Mouse (Mus musculus): ENCODE measurements around the gene Rhof. TPM values are rescaled to one million over a fixed set of nuclear protein-coding genes. Genes with fewer than 3 reads are reported as not detected.

Rhof gene
- 5.4 and 6.4 TPM in 2 replicates for polyA plus RNA-seq (2015; fragmentation: Nextera tagmentation; extraction: Ambion mirVana)

- Histone ChIP-seq H3K4me2 (replicated peaks) (peak within 1 kb of the TSS; percentile 86), H3K9me3 (replicated peaks) (no peaks in the 10 kb centered on the region), H3K4me1 (peaks cover 71% of the 10 kb centered on the region), H3K36me3 (0 out of 2 replicates have a peak, but pooled peaks cover 7% of the 10 kb centered on the region), H3K27me3 (no peaks in the 10 kb centered on the region), H3K9ac (peak within 1 kb of the TSS; percentile 37; the same call in 1 of the 2 replicates), H3K27ac (replicated peaks) (peak within 1 kb of the TSS; percentile 100), H3K4me3 (replicated peaks) (peak within 1 kb of the TSS; percentile 49)
- WGBS = 2% methylated on average over 44 of the region's 44 CpGs
- ATAC-seq (ENCODE audit: insufficient number of reproducible peaks, low FRiP score, low TSS enrichment, low read depth) = peak; percentile 63
These were observed at the start of gene Rhof for GRCm38 (mm10) chr5:123132308-123133071. Rhof (minus strand) TSS chr5:123132692.

- no peaks in the 10 kb centered on the region for H3K27me3 ChIP-seq
- no peak overlapping the region for H3K27ac ChIP-seq (replicated peaks)
- H3K4me1 ChIP-seq = no peaks in the 10 kb centered on the region
- ATAC-seq (ENCODE audit: insufficient number of reproducible peaks, low FRiP score, low TSS enrichment, low read depth) = no peak
- no peak overlapping the region for H3K4me2 ChIP-seq (replicated peaks)
- WGBS = 83% methylated on average over 6 of the region's 6 CpGs
- H3K36me3 ChIP-seq = no peaks in the 10 kb centered on the region
- H3K9me3 ChIP-seq (replicated peaks) = no peaks in the 10 kb centered on the region
- no peak overlapping the region for H3K4me3 ChIP-seq (replicated peaks)
- no peak overlapping the region for H3K9ac ChIP-seq
These were observed 49.0 kb upstream of the Rhof start for GRCm38 (mm10) chr5:123181536-123181935.

GRCm38 (mm10) chr5:123180390-123180789, 47.9 kb upstream of the Rhof start:
- no peak for ATAC-seq (ENCODE audit: insufficient number of reproducible peaks, low FRiP score, low TSS enrichment, low read depth)
- no peaks in the 10 kb centered on the region for H3K9me3 ChIP-seq (replicated peaks)
- no peak overlapping the region for H3K4me2 ChIP-seq (replicated peaks)
- WGBS = 91% methylated on average over 15 of the region's 15 CpGs
- no peaks in the 10 kb centered on the region for H3K4me1 ChIP-seq
- H3K9ac ChIP-seq = no peak overlapping the region
- H3K4me3 ChIP-seq (replicated peaks) = no peak overlapping the region
- no peaks in the 10 kb centered on the region for H3K36me3 ChIP-seq
- no peaks in the 10 kb centered on the region for H3K27me3 ChIP-seq
- H3K27ac ChIP-seq (replicated peaks) = no peak overlapping the region

- ATAC-seq (ENCODE audit: insufficient number of reproducible peaks, low FRiP score, low TSS enrichment, low read depth) = no peak
- no peaks in the 10 kb centered on the region for H3K4me1 ChIP-seq
- H3K9ac ChIP-seq = no peak overlapping the region
- H3K36me3 ChIP-seq = no peaks in the 10 kb centered on the region
- H3K4me3 ChIP-seq (replicated peaks) = no peak overlapping the region
- H3K9me3 ChIP-seq (replicated peaks) = no peaks in the 10 kb centered on the region
- H3K4me2 ChIP-seq (replicated peaks) = no peak overlapping the region
- H3K27me3 ChIP-seq = no peaks in the 10 kb centered on the region
- H3K27ac ChIP-seq (replicated peaks) = no peak overlapping the region
- WGBS = 83% methylated on average over 5 of the region's 5 CpGs
These were observed 46.3 kb upstream of the Rhof start for GRCm38 (mm10) chr5:123178792-123179191.

- peak overlapping the region; percentile 25 for H3K4me3 ChIP-seq (replicated peaks)
- no peaks in the 10 kb centered on the region for H3K27me3 ChIP-seq
- peaks cover 24% of the 10 kb centered on the region for H3K4me1 ChIP-seq
- H3K9me3 ChIP-seq (replicated peaks) = no peaks in the 10 kb centered on the region
- H3K9ac ChIP-seq = no peak overlapping the region
- peak overlapping the region; percentile 51 for H3K4me2 ChIP-seq (replicated peaks)
- WGBS = 7% methylated on average over 22 of the region's 22 CpGs
- H3K36me3 ChIP-seq = no peaks in the 10 kb centered on the region; the same call in 1 of the 2 replicates
- H3K27ac ChIP-seq (replicated peaks) = no peak overlapping the region
- ATAC-seq (ENCODE audit: insufficient number of reproducible peaks, low FRiP score, low TSS enrichment, low read depth) = peak; percentile 73
These were observed 39.3 kb upstream of the Rhof start for GRCm38 (mm10) chr5:123171646-123172350.

- Histone ChIP-seq H3K27ac (replicated peaks) (peak overlapping the region; percentile 60), H3K36me3 (peaks cover 10% of the 10 kb centered on the region), H3K9ac (no peak overlapping the region), H3K4me3 (replicated peaks) (no peak overlapping the region), H3K4me2 (replicated peaks) (no peak overlapping the region), H3K27me3 (no peaks in the 10 kb centered on the region), H3K4me1 (peaks cover 24% of the 10 kb centered on the region), H3K9me3 (replicated peaks) (no peaks in the 10 kb centered on the region)
- ATAC-seq (ENCODE audit: insufficient number of reproducible peaks, low FRiP score, low TSS enrichment, low read depth) = no peak
- WGBS = 44% methylated on average over 9 of the region's 9 CpGs
These were observed 37.9 kb upstream of the Rhof start for GRCm38 (mm10) chr5:123170365-123170764.

- Histone ChIP-seq H3K36me3 (peaks cover 15% of the 10 kb centered on the region), H3K9me3 (replicated peaks) (no peaks in the 10 kb centered on the region), H3K27me3 (no peaks in the 10 kb centered on the region), H3K4me3 (replicated peaks) (no peak within 1 kb of the TSS), H3K4me2 (replicated peaks) (no peak within 1 kb of the TSS), H3K9ac (no peak within 1 kb of the TSS), H3K27ac (replicated peaks) (peak within 1 kb of the TSS; percentile 60), H3K4me1 (peaks cover 24% of the 10 kb centered on the region)
- WGBS = 73% methylated on average over 5 of the region's 5 CpGs
- ATAC-seq (ENCODE audit: insufficient number of reproducible peaks, low FRiP score, low TSS enrichment, low read depth) = no peak
These were observed 36.8 kb upstream of the Rhof start, which contains the start of gene Psmd9 for GRCm38 (mm10) chr5:123169284-123169683. Psmd9 (plus strand) TSS chr5:123169413.

- WGBS = 51% methylated on average over 5 of the region's 5 CpGs
These were observed 35.1 kb upstream of the Rhof start for GRCm38 (mm10) chr5:123167591-123167990.

GRCm38 (mm10) chr5:123166437-123166836, 33.9 kb upstream of the Rhof start:
- Histone ChIP-seq H3K4me1 (peaks cover 14% of the 10 kb centered on the region), H3K27ac (replicated peaks) (no peak overlapping the region), H3K9me3 (replicated peaks) (no peaks in the 10 kb centered on the region), H3K4me2 (replicated peaks) (no peak overlapping the region), H3K36me3 (peaks cover 44% of the 10 kb centered on the region), H3K9ac (no peak overlapping the region), H3K27me3 (no peaks in the 10 kb centered on the region), H3K4me3 (replicated peaks) (no peak overlapping the region)
- no peak for ATAC-seq (ENCODE audit: insufficient number of reproducible peaks, low FRiP score, low TSS enrichment, low read depth)
- WGBS = 91% methylated on average over 10 of the region's 10 CpGs

More at GRCm38 (mm10) chr5:123167591-123167990, 35.1 kb upstream of the Rhof start:
- Histone ChIP-seq H3K36me3 (peaks cover 32% of the 10 kb centered on the region), H3K9ac (no peak overlapping the region), H3K4me2 (replicated peaks) (no peak overlapping the region), H3K27me3 (no peaks in the 10 kb centered on the region), H3K4me3 (replicated peaks) (no peak overlapping the region), H3K4me1 (peaks cover 24% of the 10 kb centered on the region), H3K27ac (replicated peaks) (no peak overlapping the region), H3K9me3 (replicated peaks) (no peaks in the 10 kb centered on the region)
- no peak for ATAC-seq (ENCODE audit: insufficient number of reproducible peaks, low FRiP score, low TSS enrichment, low read depth)

GRCm38 (mm10) chr5:123162942-123163341, 30.4 kb upstream of the Rhof start:
- Histone ChIP-seq H3K9me3 (replicated peaks) (no peaks in the 10 kb centered on the region), H3K4me1 (no peaks in the 10 kb centered on the region), H3K4me3 (replicated peaks) (no peak overlapping the region), H3K36me3 (peaks cover 78% of the 10 kb centered on the region), H3K9ac (no peak overlapping the region), H3K4me2 (replicated peaks) (no peak overlapping the region), H3K27me3 (no peaks in the 10 kb centered on the region), H3K27ac (replicated peaks) (no peak overlapping the region)
- no peak for ATAC-seq (ENCODE audit: insufficient number of reproducible peaks, low FRiP score, low TSS enrichment, low read depth)
- WGBS = 80% methylated on average over 9 of the region's 9 CpGs

GRCm38 (mm10) chr5:123160341-123160740, 27.8 kb upstream of the Rhof start:
- no peak overlapping the region for H3K9ac ChIP-seq
- no peak overlapping the region for H3K4me2 ChIP-seq (replicated peaks)
- H3K9me3 ChIP-seq (replicated peaks) = no peaks in the 10 kb centered on the region
- no peak overlapping the region for H3K4me3 ChIP-seq (replicated peaks)
- peaks cover 83% of the 10 kb centered on the region for H3K36me3 ChIP-seq
- ATAC-seq (ENCODE audit: insufficient number of reproducible peaks, low FRiP score, low TSS enrichment, low read depth) = no peak
- H3K27me3 ChIP-seq = no peaks in the 10 kb centered on the region
- H3K27ac ChIP-seq (replicated peaks) = no peak overlapping the region
- no peaks in the 10 kb centered on the region for H3K4me1 ChIP-seq
- WGBS = 91% methylated on average over 15 of the region's 15 CpGs
